Mouse (Mus musculus) liver (tissue): ENCODE measurements around the gene Rps6ka1.
A peak's percentile ranks its signal among the peaks of the same experiment; 100 is the strongest.
"Not testable (repeated sequence)": the region's sequence is repeated elsewhere in the genome, so short reads cannot be mapped to it uniquely, and the experiment has no call there.

ENCODE experiments used
- DNase-seq: peaks from one replicate; pipeline ENCODE4 v3.0.0-alpha.2; 2020; ENCODE audit warnings: mixed read lengths

Gene Rps6ka1

DNA sequence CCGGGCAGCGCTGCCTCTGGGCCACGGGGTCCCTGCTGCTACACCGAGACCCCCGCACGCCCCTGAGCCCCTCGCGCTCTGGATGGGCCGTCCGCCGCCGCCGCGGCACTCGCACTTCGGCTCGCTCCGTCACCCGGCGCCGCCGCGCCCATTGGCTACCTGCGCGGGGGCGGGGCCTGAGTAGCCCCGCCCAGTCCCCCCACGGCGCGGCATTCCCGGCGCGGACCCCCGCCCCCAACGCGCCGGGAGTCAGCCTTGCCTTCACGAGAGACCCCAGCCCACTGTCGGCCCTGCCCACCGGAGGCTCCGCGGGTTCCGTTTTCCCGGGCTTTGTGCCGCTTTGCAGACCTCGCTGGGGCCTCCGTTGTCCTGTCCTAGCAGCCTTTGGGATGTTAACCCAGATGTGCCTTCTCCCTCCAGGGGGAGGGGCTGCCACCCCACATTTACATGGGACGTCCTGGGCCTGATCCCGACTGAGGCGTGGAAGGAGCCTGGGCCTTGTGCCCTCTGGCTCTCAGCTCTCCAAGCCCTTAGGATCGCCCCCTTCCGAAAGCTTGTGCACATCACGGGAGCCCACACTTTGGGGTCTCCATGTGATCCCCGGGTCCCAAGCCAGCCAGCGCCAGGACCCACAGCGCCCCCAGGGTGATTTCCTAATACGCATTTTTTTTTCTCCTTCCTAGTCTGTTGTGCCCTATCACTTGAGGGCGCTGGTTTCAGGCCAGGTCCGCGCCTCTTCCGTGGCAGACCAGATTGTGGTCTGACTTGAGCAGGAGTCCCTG is at the start of gene Rps6ka1:
TSS of gene Rps6ka1 (minus strand) at position 126 of the 782 bp plus-strand sequence.
- DNase-seq, result peak; percentile 74

GRCm38 (mm10) chr4:133931785-133932184 is 44.2 kb upstream of the Rps6ka1 start:
- DNase-seq, result no peak

GRCm38 (mm10) chr4:133931349-133931748 is 43.8 kb upstream of the Rps6ka1 start:
- DNase-seq, result peak; percentile 24

GRCm38 (mm10) chr4:133929278-133929670 is 41.7 kb upstream of the Rps6ka1 start:
- DNase-seq, result peak; percentile 39

- no peak for DNase-seq
Measured at GRCm38 (mm10) chr4:133928576-133929277, 41.1 kb upstream of the Rps6ka1 start.

- no peak for DNase-seq
Measured at GRCm38 (mm10) chr4:133925204-133925603, 37.6 kb upstream of the Rps6ka1 start.

GRCm38 (mm10) chr4:133923743-133924142 is 36.1 kb upstream of the Rps6ka1 start:
- DNase-seq, result no peak

- not testable (repeated sequence) for DNase-seq
Measured at GRCm38 (mm10) chr4:133918093-133918825, 30.7 kb upstream of the Rps6ka1 start.

DNA sequence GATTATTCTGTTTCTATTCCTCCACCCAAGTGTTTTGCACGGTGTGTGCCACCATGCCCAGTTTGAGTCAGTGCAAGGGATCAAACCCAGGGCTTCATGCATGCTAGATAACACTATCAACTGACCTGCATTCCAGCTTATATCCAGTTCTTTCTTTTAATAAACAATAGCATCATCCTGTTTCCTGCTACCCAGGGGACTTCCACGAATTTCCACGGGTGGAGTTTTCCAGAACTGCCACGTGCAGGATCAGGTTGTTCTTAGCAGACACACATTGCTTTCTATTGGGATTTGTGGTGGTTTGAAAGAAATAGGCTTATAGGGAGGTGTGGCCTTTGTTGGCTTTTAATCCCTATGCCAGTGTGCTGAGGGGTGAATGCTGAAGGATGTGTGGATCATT is 24.4 kb upstream of the Rps6ka1 start:
- DNase-seq, result no peak

GRCm38 (mm10) chr4:133910236-133911211 is 22.9 kb upstream of the Rps6ka1 start:
- peak; percentile 95 for DNase-seq

DNA sequence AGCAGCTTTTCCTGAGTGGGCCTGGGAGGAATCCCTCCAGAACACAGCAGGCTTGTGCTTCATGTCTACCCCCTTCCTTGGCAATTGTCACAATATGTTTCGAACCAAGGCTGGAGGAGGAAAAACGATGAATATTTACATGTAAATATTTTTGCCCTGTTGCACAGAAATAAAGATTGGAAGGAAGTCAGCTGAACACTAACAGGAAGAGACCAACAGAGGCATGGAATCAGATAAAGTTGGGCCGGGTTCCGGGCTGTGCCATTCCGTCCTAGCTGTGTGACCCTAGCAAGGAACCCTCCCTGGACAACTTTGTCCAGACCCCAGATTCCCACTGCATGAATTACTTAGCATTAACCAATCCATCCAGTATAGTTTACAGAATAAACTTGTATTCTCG is 20.5 kb upstream of the Rps6ka1 start:
- DNase-seq, result no peak

GRCm38 (mm10) chr4:133907086-133907485 is 19.5 kb upstream of the Rps6ka1 start:
- no peak for DNase-seq

GRCm38 (mm10) chr4:133906336-133906735 is 18.7 kb upstream of the Rps6ka1 start:
- DNase-seq, result not testable (repeated sequence)

GRCm38 (mm10) chr4:133905167-133905566 is 17.6 kb upstream of the Rps6ka1 start:
- DNase-seq, result no peak

DNA sequence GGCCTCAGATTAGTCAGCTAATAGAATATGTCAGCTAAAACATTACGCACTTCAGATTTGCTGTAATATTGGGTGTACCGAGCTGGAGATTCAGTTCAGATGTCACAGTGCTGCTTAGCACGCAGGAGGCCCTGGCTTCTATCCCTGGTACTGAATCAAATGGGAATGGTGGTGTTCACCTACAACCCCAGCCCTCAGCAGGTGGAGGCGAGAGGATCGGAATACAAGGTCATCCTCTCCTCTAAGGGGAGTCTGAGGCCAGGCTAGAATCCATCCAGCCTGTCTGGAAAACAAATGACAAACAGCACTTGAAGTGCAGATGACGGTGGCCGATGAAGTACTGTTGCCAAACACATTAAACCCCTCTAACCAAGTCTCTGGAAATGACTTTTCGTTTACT is 16.7 kb upstream of the Rps6ka1 start:
- no peak for DNase-seq

DNA sequence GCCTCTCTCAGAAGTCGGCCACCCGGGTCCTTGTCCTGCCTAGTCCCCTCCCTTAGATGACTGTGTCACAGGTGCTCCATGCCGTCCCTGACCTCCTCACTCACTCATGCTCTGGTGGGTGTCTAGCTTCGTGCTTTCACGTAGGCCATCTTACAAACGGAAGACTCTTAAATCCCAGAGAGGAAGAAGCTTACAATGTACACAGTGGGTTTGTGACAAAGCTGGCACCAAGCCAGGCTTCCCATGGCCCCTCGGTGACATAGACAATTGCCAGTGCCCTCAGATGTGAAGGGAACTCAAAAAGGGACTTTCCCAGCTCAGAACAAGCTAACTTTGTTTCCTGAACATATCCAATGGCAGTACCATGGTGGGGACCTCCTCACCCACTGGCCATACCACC is 15.8 kb upstream of the Rps6ka1 start:
- DNase-seq, result peak; percentile 29

DNA sequence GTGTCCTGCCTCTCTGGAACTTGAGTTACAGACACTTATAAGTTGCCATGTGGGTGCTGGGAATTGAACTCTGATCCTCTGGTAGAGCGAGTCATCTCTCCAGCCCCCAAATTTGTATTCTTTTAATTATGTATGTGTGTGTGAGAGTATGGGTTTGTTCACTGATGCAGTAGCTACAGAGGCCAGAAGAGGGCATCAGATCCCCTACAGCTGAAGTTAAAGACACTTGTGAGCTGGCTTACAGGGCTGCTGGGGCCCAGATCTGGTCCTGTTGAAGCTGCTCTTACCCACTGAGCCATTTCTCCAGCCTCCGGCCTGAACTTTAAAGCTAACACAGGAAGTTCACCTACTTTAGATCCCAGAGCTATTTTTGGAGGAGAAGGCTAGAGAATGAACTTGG is 14.9 kb upstream of the Rps6ka1 start:
- no peak for DNase-seq

- DNase-seq, result no peak
Measured at GRCm38 (mm10) chr4:133900887-133901286, 13.3 kb upstream of the Rps6ka1 start.

- no peak for DNase-seq
Measured at GRCm38 (mm10) chr4:133900352-133900751, 12.8 kb upstream of the Rps6ka1 start.

GRCm38 (mm10) chr4:133899241-133899800 is 11.7 kb upstream of the Rps6ka1 start:
- no peak for DNase-seq

DNA sequence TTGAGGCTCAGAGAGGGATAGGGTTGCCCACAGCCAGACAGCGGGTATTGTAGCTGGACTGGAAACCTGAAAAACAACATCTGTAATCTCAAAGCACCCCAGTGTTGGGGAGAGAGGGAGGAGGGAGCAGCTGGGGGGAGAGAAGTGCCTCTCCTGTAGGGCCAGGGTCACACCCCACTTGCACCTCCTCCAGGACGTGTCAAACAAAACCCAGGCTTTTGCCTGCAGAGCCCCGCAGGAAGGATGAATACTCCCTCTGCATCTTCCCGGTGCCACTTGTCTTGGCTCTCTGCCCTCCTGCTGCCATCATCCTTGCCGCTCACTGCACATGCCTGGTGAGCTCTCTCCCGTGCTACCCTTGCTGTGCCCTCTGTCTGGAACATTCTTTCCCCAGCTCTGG is 10.6 kb upstream of the Rps6ka1 start:
- DNase-seq, result no peak

DNA sequence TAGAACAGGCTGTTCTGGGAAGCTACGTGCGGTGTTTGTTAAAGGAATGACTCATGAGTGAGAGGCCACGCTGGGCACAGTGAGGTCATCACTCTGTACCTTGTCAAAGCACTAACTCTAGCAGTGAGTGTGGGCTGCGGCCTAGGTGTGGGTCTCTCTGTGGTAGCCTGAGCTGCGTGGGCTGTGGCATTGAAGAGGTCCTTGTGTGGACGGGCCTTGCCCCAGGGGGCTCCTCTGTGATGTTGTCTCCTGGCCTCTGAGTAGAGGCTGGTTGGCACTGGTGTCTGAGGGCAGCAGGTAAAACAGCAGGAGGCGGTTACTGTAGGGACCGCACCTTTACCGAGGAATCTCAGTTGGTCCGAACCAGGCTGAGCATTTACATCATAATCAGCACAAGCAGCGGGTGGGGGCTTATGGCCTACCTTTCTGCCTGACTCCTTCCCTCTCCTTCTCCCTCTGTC is 9.9 kb upstream of the Rps6ka1 start:
- no peak for DNase-seq
